Mouse (Mus musculus): Measurements from ENCODE around the gene Cldnd2. TPM values are rescaled to one million over a fixed set of nuclear protein-coding genes. Genes with fewer than 3 reads are reported as not detected.

The Cldnd2 gene
- polyA plus RNA-seq, 1 experiment from 2014 or later: not detected

DNA sequence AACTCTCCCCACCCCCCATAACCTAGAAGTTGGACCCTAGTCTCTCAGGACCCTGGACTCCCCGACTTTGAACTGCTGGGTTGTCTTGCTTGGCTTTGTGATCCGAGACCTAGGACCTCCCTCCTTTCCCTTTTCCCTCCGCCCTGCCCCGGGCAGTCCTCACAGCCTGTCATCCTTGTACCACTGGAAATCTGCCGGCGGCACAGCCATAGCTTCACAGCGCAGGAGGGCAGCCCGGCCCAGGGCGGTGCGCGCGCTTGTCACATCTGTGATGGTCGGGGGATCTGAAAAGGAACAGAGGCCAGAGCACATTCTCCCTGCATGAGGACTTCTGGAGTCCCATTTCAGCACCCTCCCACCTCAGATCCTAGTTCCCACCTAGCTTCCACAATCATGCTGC lies 35.8 kb downstream of the Cldnd2 start:
- H3K4me1 ChIP-seq: 0 out of 2 replicates have a peak, but pooled peaks cover 6% of the 10 kb centered on the region
- H3K4me2 ChIP-seq (replicated peaks): no peak overlapping the region
- no peak overlapping the region for H3K9ac ChIP-seq (replicated peaks)
- no peak overlapping the region for H3K27ac ChIP-seq (replicated peaks)
- 18% methylated on average over 13 of the region's 13 CpGs for WGBS
- no peaks in the 10 kb centered on the region for H3K9me3 ChIP-seq
- peaks cover 6% of the 10 kb centered on the region; the same call in 1 of the 2 replicates for H3K27me3 ChIP-seq
- H3K4me3 ChIP-seq: no peak overlapping the region
- no peak; the same call in 1 of the 2 replicates for ATAC-seq (replicated peaks)
- H3K36me3 ChIP-seq: peaks cover 23% of the 10 kb centered on the region; the same call in 1 of the 2 replicates

DNA sequence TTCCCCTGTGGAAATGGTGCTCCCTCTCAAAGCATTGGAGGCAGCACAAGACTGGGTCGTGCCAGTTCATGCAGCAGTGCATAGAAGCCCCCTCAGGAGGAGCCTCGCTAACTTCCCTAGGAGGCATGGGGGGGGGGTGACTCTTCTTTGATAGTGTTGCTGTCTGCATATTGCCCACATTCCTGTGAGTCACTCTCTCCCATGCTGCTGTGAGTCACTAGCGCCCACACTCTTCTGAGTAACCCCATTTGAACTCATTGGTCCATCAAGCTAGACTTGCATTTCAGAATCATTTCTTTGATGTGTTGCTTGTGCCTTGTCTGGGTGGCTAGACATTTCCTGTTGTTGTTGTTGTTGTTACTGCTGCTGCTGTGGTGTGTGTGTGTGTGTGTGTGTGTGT lies 40.6 kb downstream of the Cldnd2 start:
- Histone ChIP-seq H3K4me1 (peaks cover 17% of the 10 kb centered on the region), H3K4me2 (replicated peaks) (no peak overlapping the region), H3K4me3 (no peak overlapping the region), H3K27me3 (peaks cover 6% of the 10 kb centered on the region; the same call in 1 of the 2 replicates), H3K27ac (replicated peaks) (no peak overlapping the region), H3K36me3 (0 out of 2 replicates have a peak, but pooled peaks cover 9% of the 10 kb centered on the region), H3K9ac (replicated peaks) (no peak overlapping the region), H3K9me3 (no peaks in the 10 kb centered on the region)
- 68% methylated on average over 3 of the region's 3 CpGs for WGBS
- ATAC-seq (replicated peaks): no peak

DNA sequence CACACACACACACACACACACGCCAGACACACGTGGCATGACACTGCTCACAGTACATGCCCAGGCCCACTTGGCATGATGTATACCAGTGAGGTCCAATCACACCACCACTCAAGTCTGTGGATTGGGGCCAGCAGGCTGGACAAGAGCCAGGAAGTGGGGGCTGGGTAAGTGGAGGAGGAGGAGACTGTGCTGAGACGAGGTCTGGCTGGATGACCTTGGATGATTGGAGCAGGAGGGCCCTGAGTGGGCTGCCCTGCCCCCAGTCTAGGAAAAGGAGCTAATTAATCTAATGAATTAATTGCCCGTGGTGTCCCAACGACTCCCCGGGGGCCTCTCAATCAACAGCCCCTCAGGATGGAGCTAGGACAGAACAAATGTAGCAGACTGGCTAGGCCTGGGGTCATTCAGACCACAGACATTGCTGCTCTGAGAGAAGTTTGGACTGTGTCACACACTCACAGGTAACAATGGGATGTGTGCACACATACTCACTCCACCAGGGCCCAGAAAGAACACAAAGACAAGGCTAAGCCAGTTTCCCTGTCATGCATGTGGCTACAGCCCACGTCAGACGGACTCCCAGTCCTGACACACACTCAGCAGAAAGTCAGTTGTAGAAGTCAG lies 41.6 kb downstream of the Cldnd2 start:
- ATAC-seq (replicated peaks): peak; percentile 51
- H3K9me3 ChIP-seq: no peaks in the 10 kb centered on the region
- H3K27me3 ChIP-seq: peaks cover 5% of the 10 kb centered on the region; the same call in 1 of the 2 replicates
- WGBS: 25% methylated on average over 8 of the region's 8 CpGs
- H3K4me2 ChIP-seq (replicated peaks): no peak overlapping the region
- no peak overlapping the region for H3K9ac ChIP-seq (replicated peaks)
- no peak overlapping the region for H3K4me3 ChIP-seq
- no peak overlapping the region for H3K27ac ChIP-seq (replicated peaks)
- peaks cover 14% of the 10 kb centered on the region for H3K4me1 ChIP-seq
- H3K36me3 ChIP-seq: 0 out of 2 replicates have a peak, but pooled peaks cover 7% of the 10 kb centered on the region

DNA sequence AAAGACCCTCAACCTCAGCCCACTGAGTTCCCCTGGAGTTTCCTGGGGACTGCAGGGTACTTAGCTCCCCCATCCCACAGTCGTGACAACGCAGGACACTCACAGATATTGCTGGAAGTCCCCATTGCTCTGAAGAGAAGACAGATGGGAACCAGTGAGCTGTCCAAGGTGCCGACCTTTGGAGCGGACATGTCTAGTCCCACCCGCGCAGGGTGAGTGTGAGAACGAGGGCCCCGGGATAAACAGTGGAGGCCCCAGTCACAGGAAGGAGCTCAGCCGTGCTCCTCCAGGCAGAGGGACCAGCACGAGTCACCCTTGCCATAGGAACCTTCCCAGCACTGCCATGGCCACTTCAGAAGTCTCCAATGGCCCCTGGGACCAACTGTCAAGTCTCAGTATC lies 42.7 kb downstream of the Cldnd2 start:
- no peak overlapping the region for H3K27ac ChIP-seq (replicated peaks)
- ATAC-seq (replicated peaks): no peak
- H3K27me3 ChIP-seq: no peaks in the 10 kb centered on the region
- WGBS: 25% methylated on average over 10 of the region's 10 CpGs
- H3K9me3 ChIP-seq: no peaks in the 10 kb centered on the region
- H3K4me2 ChIP-seq (replicated peaks): no peak overlapping the region
- peaks cover 13% of the 10 kb centered on the region for H3K4me1 ChIP-seq
- no peak overlapping the region for H3K4me3 ChIP-seq
- H3K9ac ChIP-seq (replicated peaks): no peak overlapping the region
- H3K36me3 ChIP-seq: 0 out of 2 replicates have a peak, but pooled peaks cover 7% of the 10 kb centered on the region

DNA sequence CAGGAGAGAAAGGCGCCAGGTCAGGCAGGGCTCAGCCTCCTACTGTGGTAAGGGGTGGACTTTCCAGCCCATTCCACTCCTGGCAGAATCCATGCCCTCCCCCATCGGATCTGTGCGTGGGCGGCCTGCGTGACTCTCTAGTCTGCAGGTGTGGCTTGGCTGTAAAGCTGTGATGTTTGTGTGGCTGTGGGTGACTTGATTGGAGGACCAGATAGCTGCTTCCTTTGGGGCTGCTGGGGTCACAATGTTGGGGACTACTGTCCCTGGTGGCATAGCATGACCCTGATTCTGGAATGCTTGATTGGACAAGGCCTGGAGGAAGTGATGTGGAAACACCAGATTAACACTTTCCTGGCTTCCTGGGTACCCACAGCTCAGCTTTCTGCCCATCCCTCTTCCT lies 48.1 kb downstream of the Cldnd2 start:
- H3K9me3 ChIP-seq: no peaks in the 10 kb centered on the region
- H3K36me3 ChIP-seq: no peaks in the 10 kb centered on the region
- peak overlapping the region; percentile 80 for H3K27ac ChIP-seq (replicated peaks)
- peak overlapping the region; percentile 96; the same call in 1 of the 2 replicates for H3K9ac ChIP-seq (replicated peaks)
- H3K4me1 ChIP-seq: peaks cover 24% of the 10 kb centered on the region
- no peaks in the 10 kb centered on the region for H3K27me3 ChIP-seq
- WGBS: 35% methylated on average over 5 of the region's 5 CpGs
- 0 out of 2 replicates have a peak, but pooled peaks have one; percentile 1 for ATAC-seq (replicated peaks)
- H3K4me3 ChIP-seq: peak overlapping the region; percentile 93
- peak overlapping the region; percentile 80 for H3K4me2 ChIP-seq (replicated peaks)

DNA sequence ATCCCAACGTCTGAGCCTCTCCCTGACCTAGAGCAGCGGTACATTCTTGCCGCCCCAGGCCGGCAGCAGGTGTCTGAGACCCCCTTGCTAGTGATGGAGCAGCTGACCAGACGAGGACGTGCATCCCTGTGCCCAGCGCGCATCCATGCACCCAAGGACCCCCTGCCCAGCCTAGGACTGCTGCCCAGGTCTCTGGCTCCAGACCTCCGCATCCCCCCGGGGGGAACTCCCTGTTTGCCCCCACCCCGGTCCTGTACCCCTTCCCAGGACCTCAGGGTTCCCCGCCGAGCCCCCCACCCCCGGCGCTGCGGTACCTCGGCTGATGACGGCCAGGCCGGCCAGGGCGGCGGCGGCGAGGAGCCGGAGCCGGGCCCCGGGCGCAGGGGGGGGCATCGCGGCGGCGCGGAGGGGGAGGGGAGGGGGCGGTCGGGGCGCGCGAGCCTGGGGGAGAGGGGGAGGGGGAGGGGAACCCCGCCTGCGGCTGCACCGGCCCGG lies 49.1 kb downstream of the Cldnd2 start, which contains the start of gene Iglon5:
Gene Iglon5 (minus strand): TSS at position 445 of the 495 bp plus-strand sequence.
- H3K27me3 ChIP-seq: no peaks in the 10 kb centered on the region
- H3K27ac ChIP-seq (replicated peaks): peak within 1 kb of the TSS; percentile 80
- peak within 1 kb of the TSS; percentile 80 for H3K4me2 ChIP-seq (replicated peaks)
- ATAC-seq (replicated peaks): peak; percentile 65
- H3K9me3 ChIP-seq: no peaks in the 10 kb centered on the region
- H3K36me3 ChIP-seq: no peaks in the 10 kb centered on the region
- H3K4me1 ChIP-seq: peaks cover 24% of the 10 kb centered on the region
- WGBS: 2% methylated on average over 15 of the region's 41 CpGs
- peak within 1 kb of the TSS; percentile 93 for H3K4me3 ChIP-seq
- peak within 1 kb of the TSS; percentile 96 for H3K9ac ChIP-seq (replicated peaks)

DNA sequence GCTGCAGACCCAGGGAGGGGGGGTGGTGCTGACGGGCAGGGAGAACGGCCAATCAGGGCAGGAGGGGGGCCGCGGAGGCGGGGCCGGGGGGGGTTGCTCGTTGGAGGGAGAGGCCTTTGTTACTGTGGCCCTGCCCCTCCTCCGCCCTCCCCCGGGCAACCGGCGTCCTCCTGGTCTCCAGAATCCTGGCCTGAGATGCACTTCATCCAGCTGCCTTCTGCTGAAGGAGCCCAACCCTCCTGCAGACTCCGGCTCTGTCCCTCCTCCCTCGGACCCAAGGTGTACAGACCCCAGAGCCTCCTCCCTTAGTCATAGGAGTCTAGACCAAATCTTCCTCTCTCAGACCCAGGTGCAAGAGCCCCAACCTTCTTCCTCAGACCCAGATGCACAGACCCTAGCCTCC lies 49.6 kb downstream of the Cldnd2 start:
- Histone ChIP-seq H3K27me3 (no peaks in the 10 kb centered on the region), H3K4me1 (peaks cover 24% of the 10 kb centered on the region), H3K4me3 (peak overlapping the region; percentile 93), H3K27ac (replicated peaks) (peak overlapping the region; percentile 80), H3K36me3 (no peaks in the 10 kb centered on the region), H3K9me3 (no peaks in the 10 kb centered on the region), H3K4me2 (replicated peaks) (peak overlapping the region; percentile 80), H3K9ac (replicated peaks) (peak overlapping the region; percentile 96)
- 0% methylated on average over 6 of the region's 13 CpGs for WGBS
- peak; percentile 82 for ATAC-seq (replicated peaks)

DNA sequence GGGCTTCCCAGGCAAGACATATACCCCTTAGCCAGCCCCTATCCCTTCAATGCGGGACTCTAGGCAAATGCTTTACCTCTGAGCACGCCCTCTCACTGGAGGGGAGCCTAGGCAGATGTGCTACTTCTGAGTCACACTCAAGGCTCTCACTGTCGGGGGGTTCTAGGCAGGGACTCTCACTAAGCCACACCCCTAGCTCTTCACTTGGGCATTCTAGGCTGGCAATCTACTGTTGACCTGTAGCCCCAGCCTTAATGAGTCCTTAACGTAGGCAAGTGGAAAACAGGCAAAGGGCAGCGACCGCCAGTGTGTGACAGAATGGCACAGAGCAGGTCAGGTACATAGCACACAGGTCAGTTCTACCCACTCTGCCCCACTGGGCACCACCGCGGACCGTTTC lies 50.3 kb downstream of the Cldnd2 start:
- H3K4me2 ChIP-seq (replicated peaks): peak overlapping the region; percentile 80
- peak; percentile 20; the same call in 1 of the 2 replicates for ATAC-seq (replicated peaks)
- no peak overlapping the region for H3K27ac ChIP-seq (replicated peaks)
- H3K4me1 ChIP-seq: peaks cover 24% of the 10 kb centered on the region
- peak overlapping the region; percentile 96; the same call in 1 of the 2 replicates for H3K9ac ChIP-seq (replicated peaks)
- 77% methylated on average over 9 of the region's 9 CpGs for WGBS
- H3K27me3 ChIP-seq: no peaks in the 10 kb centered on the region
- H3K9me3 ChIP-seq: no peaks in the 10 kb centered on the region
- H3K36me3 ChIP-seq: no peaks in the 10 kb centered on the region
- peak overlapping the region; percentile 93; the same call in 1 of the 2 replicates for H3K4me3 ChIP-seq

Small RNA genes lying within 50 kb of the gene (microRNA-seq; reads per million reads assigned to microRNA genes)
- not detected for gene Mir7051

Other genes starting within 250 kb of the Cldnd2 start
- 19.0 and 21.5 TPM in 2 replicates for gene Zfp715, start 127.5 kb upstream of the Cldnd2 start, polyA plus RNA-seq (2015; fragmentation: Nextera tagmentation; extraction: Ambion mirVana)
- gene Siglecf, start 89.4 kb upstream of the Cldnd2 start, polyA plus RNA-seq (2015; fragmentation: Nextera tagmentation; extraction: Ambion mirVana): 0.08 and 0.09 TPM in 2 replicates
- not detected in 2 replicates for gene Siglecg, start 32.6 kb upstream of the Cldnd2 start, polyA plus RNA-seq (2015; fragmentation: Nextera tagmentation; extraction: Ambion mirVana)
- not detected in 2 replicates for gene Lim2, start 13.1 kb upstream of the Cldnd2 start, polyA plus RNA-seq (2015; fragmentation: Nextera tagmentation; extraction: Ambion mirVana)
- gene Nkg7, start 3.7 kb upstream of the Cldnd2 start, polyA plus RNA-seq (2015; fragmentation: Nextera tagmentation; extraction: Ambion mirVana): not detected in 2 replicates
- 131 and 136 TPM in 2 replicates for gene Etfb, start 3.3 kb downstream of the Cldnd2 start, polyA plus RNA-seq (2015; fragmentation: Nextera tagmentation; extraction: Ambion mirVana)
- gene Gm45233, start 3.3 kb downstream of the Cldnd2 start, polyA plus RNA-seq (2015; fragmentation: Nextera tagmentation; extraction: Ambion mirVana): not detected in 2 replicates
- 7.8 and 8.3 TPM in 2 replicates for gene Vsig10l, start 22.4 kb downstream of the Cldnd2 start, polyA plus RNA-seq (2015; fragmentation: Nextera tagmentation; extraction: Ambion mirVana)
- gene Iglon5, start 49.3 kb downstream of the Cldnd2 start, polyA plus RNA-seq (2015; fragmentation: Nextera tagmentation; extraction: Ambion mirVana): 4.8 and 4.9 TPM in 2 replicates
- gene 4931406B18Rik, start 65.2 kb downstream of the Cldnd2 start, polyA plus RNA-seq (2015; fragmentation: Nextera tagmentation; extraction: Ambion mirVana): not detected in 2 replicates
- gene Cd33, start 103.6 kb downstream of the Cldnd2 start, polyA plus RNA-seq (2015; fragmentation: Nextera tagmentation; extraction: Ambion mirVana): 0.88 and 1.0 TPM in 2 replicates
- gene Zfp658, start 121.5 kb downstream of the Cldnd2 start, polyA plus RNA-seq (2015; fragmentation: Nextera tagmentation; extraction: Ambion mirVana): 11.3 and 11.5 TPM in 2 replicates
- 15.8 and 17.9 TPM in 2 replicates for gene Zfp719, start 138.8 kb downstream of the Cldnd2 start, polyA plus RNA-seq (2015; fragmentation: Nextera tagmentation; extraction: Ambion mirVana)
- gene Zfp819, start 166.4 kb downstream of the Cldnd2 start, polyA plus RNA-seq (2015; fragmentation: Nextera tagmentation; extraction: Ambion mirVana): 0.25 and 0.27 TPM in 2 replicates
- not detected in 2 replicates for gene Ceacam18, start 193.9 kb downstream of the Cldnd2 start, polyA plus RNA-seq (2015; fragmentation: Nextera tagmentation; extraction: Ambion mirVana)
- gene Siglece, start 219.4 kb downstream of the Cldnd2 start, polyA plus RNA-seq (2015; fragmentation: Nextera tagmentation; extraction: Ambion mirVana): 0.13 and 0.18 TPM in 2 replicates
- 29.3 and 31.1 TPM in 2 replicates for gene Ctu1, start 231.2 kb downstream of the Cldnd2 start, polyA plus RNA-seq (2015; fragmentation: Nextera tagmentation; extraction: Ambion mirVana)
- gene Klk14, start 249.6 kb downstream of the Cldnd2 start, polyA plus RNA-seq (2015; fragmentation: Nextera tagmentation; extraction: Ambion mirVana): not detected in 2 replicates

All from forebrain, embryonic 15.5 days (tissue).